Mouse (Mus musculus) E14TG2a.4 (cell line): ENCODE results near the gene Galnt17.

Experiments
- CTCF ChIP-seq: conservative IDR thresholded peaks from 2 replicates; pipeline ENCODE4 v1.5.1; 2014; ENCODE audit warnings: low read length
- NANOG ChIP-seq: IDR thresholded peaks from 2 replicates; pipeline ENCODE4 v1.6.1; 2014; ENCODE audit warnings: borderline replicate concordance, low read length, mixed read lengths
- POU5F1 ChIP-seq: IDR thresholded peaks from 2 replicates; pipeline ENCODE4 v1.6.1; 2014; ENCODE audit warnings: low read length, borderline replicate concordance

- TF ChIP-seq CTCF (no peak), NANOG (no peak), POU5F1 (no peak)
Measured at GRCm38 (mm10) chr5:131157866-131158265, 150.4 kb downstream of the Galnt17 start.
